Mouse (Mus musculus) C2C12 (cell line): Measurements from ENCODE around the gene Syne2.

Experiments used
- CTCF ChIP-seq: IDR thresholded peaks from one replicate; pipeline ENCODE4 v1.5.1; 2011; ENCODE audit not compliant: control insufficient read depth, insufficient read depth, insufficient read length
- MAX ChIP-seq: IDR thresholded peaks from one replicate; pipeline ENCODE4 v1.6.1; 2011; ENCODE audit warnings: mild to moderate bottlenecking, control low read depth
- USF1 ChIP-seq: IDR thresholded peaks from one replicate; pipeline ENCODE4 v1.6.1; 2011; ENCODE audit warnings: low read depth, mild to moderate bottlenecking, control low read depth, moderate library complexity

- TF ChIP-seq CTCF (no peak), USF1 (no peak), MAX (no peak)
Measured at GRCm38 (mm10) chr12:75979079-75979478, 161.1 kb downstream of the Syne2 start.
